Mouse (Mus musculus): ENCODE measurements around the gene Sugct. TPM values are rescaled to one million over a fixed set of nuclear protein-coding genes. Genes with fewer than 3 reads are reported as not detected.

The Sugct gene
- polyA plus RNA-seq, 1 experiment: 2.1 TPM

- TF ChIP-seq GATA1 (IDR thresholded peaks at IDR 0.05; ENCODE audit: borderline replicate concordance, low read length) (no peak), FLI1 (IDR thresholded peaks at IDR 0.05; ENCODE audit: low read length) (no peak)
- H3K9me3 ChIP-seq: no peaks in the 10 kb centered on the region
- no peaks in the 10 kb centered on the region for H3K27me3 ChIP-seq (replicated peaks)
- H3K36me3 ChIP-seq (replicated peaks; ENCODE audit: low read length): peaks cover 11% of the 10 kb centered on the region
- H3K4me3 ChIP-seq (replicated peaks): peak overlapping the region; percentile 94
- peaks cover 28% of the 10 kb centered on the region for H3K4me1 ChIP-seq
Measured at GRCm38 (mm10) chr13:17695898-17696580, 686 bp upstream of the Sugct start.

GRCm38 (mm10) chr13:17694414-17694813 is 939 bp downstream of the Sugct start:
- H3K9me3 ChIP-seq: no peaks in the 10 kb centered on the region
- peaks cover 17% of the 10 kb centered on the region for H3K4me1 ChIP-seq
- TF ChIP-seq GATA1 (IDR thresholded peaks at IDR 0.05; ENCODE audit: borderline replicate concordance, low read length) (no peak), FLI1 (IDR thresholded peaks at IDR 0.05; ENCODE audit: low read length) (no peak)
- H3K4me3 ChIP-seq (replicated peaks): peak overlapping the region; percentile 94
- no peaks in the 10 kb centered on the region for H3K27me3 ChIP-seq (replicated peaks)
- H3K36me3 ChIP-seq (replicated peaks; ENCODE audit: low read length): peaks cover 8% of the 10 kb centered on the region

GRCm38 (mm10) chr13:17693816-17694215 is 1.5 kb downstream of the Sugct start:
- Histone ChIP-seq H3K27me3 (replicated peaks) (no peaks in the 10 kb centered on the region), H3K9me3 (no peaks in the 10 kb centered on the region), H3K4me1 (peaks cover 12% of the 10 kb centered on the region), H3K36me3 (replicated peaks; ENCODE audit: low read length) (peaks cover 8% of the 10 kb centered on the region), H3K4me3 (replicated peaks) (peak overlapping the region; percentile 94)
- no peak for TF ChIP-seq GATA1 (IDR thresholded peaks at IDR 0.05; ENCODE audit: borderline replicate concordance, low read length)
- no peak for TF ChIP-seq FLI1 (IDR thresholded peaks at IDR 0.05; ENCODE audit: low read length)

- Histone ChIP-seq H3K27me3 (replicated peaks) (no peaks in the 10 kb centered on the region), H3K36me3 (replicated peaks; ENCODE audit: low read length) (no peaks in the 10 kb centered on the region), H3K4me3 (replicated peaks) (no peak overlapping the region), H3K4me1 (peaks cover 7% of the 10 kb centered on the region), H3K9me3 (no peaks in the 10 kb centered on the region)
- TF ChIP-seq GATA1 (IDR thresholded peaks at IDR 0.05; ENCODE audit: borderline replicate concordance, low read length) (no peak), FLI1 (IDR thresholded peaks at IDR 0.05; ENCODE audit: low read length) (no peak)
Measured at GRCm38 (mm10) chr13:17691436-17691835, 3.9 kb downstream of the Sugct start.

- no peak overlapping the region for H3K4me3 ChIP-seq (replicated peaks)
- TF ChIP-seq FLI1 (IDR thresholded peaks at IDR 0.05; ENCODE audit: low read length): no peak
- TF ChIP-seq GATA1 (IDR thresholded peaks at IDR 0.05; ENCODE audit: borderline replicate concordance, low read length): no peak
- no peaks in the 10 kb centered on the region for H3K27me3 ChIP-seq (replicated peaks)
- H3K9me3 ChIP-seq: no peaks in the 10 kb centered on the region
- H3K36me3 ChIP-seq (replicated peaks; ENCODE audit: low read length): no peaks in the 10 kb centered on the region
- H3K4me1 ChIP-seq: peaks cover 7% of the 10 kb centered on the region
Measured at GRCm38 (mm10) chr13:17690686-17691085, 4.7 kb downstream of the Sugct start.

GRCm38 (mm10) chr13:17689461-17689860 is 5.9 kb downstream of the Sugct start:
- TF ChIP-seq GATA1 (IDR thresholded peaks at IDR 0.05; ENCODE audit: borderline replicate concordance, low read length) (no peak), FLI1 (IDR thresholded peaks at IDR 0.05; ENCODE audit: low read length) (no peak)
- H3K4me1 ChIP-seq: peaks cover 7% of the 10 kb centered on the region
- no peaks in the 10 kb centered on the region for H3K9me3 ChIP-seq
- H3K27me3 ChIP-seq (replicated peaks): no peaks in the 10 kb centered on the region
- H3K4me3 ChIP-seq (replicated peaks): no peak overlapping the region
- H3K36me3 ChIP-seq (replicated peaks; ENCODE audit: low read length): no peaks in the 10 kb centered on the region

- Histone ChIP-seq H3K36me3 (replicated peaks; ENCODE audit: low read length) (no peaks in the 10 kb centered on the region), H3K9me3 (no peaks in the 10 kb centered on the region), H3K4me3 (replicated peaks) (no peak overlapping the region), H3K4me1 (no peaks in the 10 kb centered on the region), H3K27me3 (replicated peaks) (no peaks in the 10 kb centered on the region)
- no peak for TF ChIP-seq FLI1 (IDR thresholded peaks at IDR 0.05; ENCODE audit: low read length)
- TF ChIP-seq GATA1 (IDR thresholded peaks at IDR 0.05; ENCODE audit: borderline replicate concordance, low read length): no peak
Measured at GRCm38 (mm10) chr13:17671122-17671521, 24.2 kb downstream of the Sugct start.

- no peaks in the 10 kb centered on the region for H3K4me1 ChIP-seq
- no peaks in the 10 kb centered on the region for H3K36me3 ChIP-seq (replicated peaks; ENCODE audit: low read length)
- H3K27me3 ChIP-seq (replicated peaks): no peaks in the 10 kb centered on the region
- H3K4me3 ChIP-seq (replicated peaks): no peak overlapping the region
- TF ChIP-seq FLI1 (IDR thresholded peaks at IDR 0.05; ENCODE audit: low read length): no peak
- TF ChIP-seq GATA1 (IDR thresholded peaks at IDR 0.05; ENCODE audit: borderline replicate concordance, low read length): no peak
- no peaks in the 10 kb centered on the region for H3K9me3 ChIP-seq
Measured at GRCm38 (mm10) chr13:17667380-17667779, 28.0 kb downstream of the Sugct start.

GRCm38 (mm10) chr13:17642294-17642693 is 53.1 kb downstream of the Sugct start:
- Histone ChIP-seq H3K9me3 (peaks cover 9% of the 10 kb centered on the region), H3K27me3 (replicated peaks) (no peaks in the 10 kb centered on the region), H3K4me1 (no peaks in the 10 kb centered on the region; the same call in 1 of the 2 replicates), H3K4me3 (replicated peaks) (no peak overlapping the region), H3K36me3 (replicated peaks; ENCODE audit: low read length) (no peaks in the 10 kb centered on the region)
- no peak for TF ChIP-seq FLI1 (IDR thresholded peaks at IDR 0.05; ENCODE audit: low read length)
- TF ChIP-seq GATA1 (IDR thresholded peaks at IDR 0.05; ENCODE audit: borderline replicate concordance, low read length): no peak

GRCm38 (mm10) chr13:17638008-17638407 is 57.3 kb downstream of the Sugct start:
- Histone ChIP-seq H3K9me3 (no peaks in the 10 kb centered on the region), H3K4me1 (no peaks in the 10 kb centered on the region)
- TF ChIP-seq FLI1 (IDR thresholded peaks at IDR 0.05; ENCODE audit: low read length) (no peak), GATA1 (IDR thresholded peaks at IDR 0.05; ENCODE audit: borderline replicate concordance, low read length) (no peak)

More at GRCm38 (mm10) chr13:17638008-17638407, 57.3 kb downstream of the Sugct start:
- Histone ChIP-seq H3K4me3 (replicated peaks) (no peak overlapping the region), H3K36me3 (replicated peaks; ENCODE audit: low read length) (no peaks in the 10 kb centered on the region), H3K27me3 (replicated peaks) (no peaks in the 10 kb centered on the region)
